Mouse (Mus musculus) granulocyte monocyte progenitor cell, adult 5-6 weeks (primary cell): ENCODE results near the gene Inmt. TPM values are rescaled to one million over a fixed set of nuclear protein-coding genes. Genes with fewer than 3 reads are reported as not detected.

Source experiments
- ATAC-seq: replicated peaks from 2 replicates; pipeline ENCODE4 v1.8.0; 2016; ENCODE audit warnings: mild to moderate bottlenecking, moderate TSS enrichment, inconsistent platforms; ENCODE audit not compliant: poor library complexity, severe bottlenecking
- total RNA-seq, 2 experiments: library from RNA; stranded (forward) in 1 of 2; stranded (reverse) in 1 of 2; fragments of 200-712, 200-1000 nt in 1 of 2; fragments of >200 nt in 1 of 2; fragmentation: Nextera tagmentation in 1 of 2; gene quantifications; 2 replicates each; pipeline ENCODE4 v1.2.3; 2014 to 2017

The Inmt gene
- total RNA-seq, 2 experiments from 2014 or later: not detected

DNA sequence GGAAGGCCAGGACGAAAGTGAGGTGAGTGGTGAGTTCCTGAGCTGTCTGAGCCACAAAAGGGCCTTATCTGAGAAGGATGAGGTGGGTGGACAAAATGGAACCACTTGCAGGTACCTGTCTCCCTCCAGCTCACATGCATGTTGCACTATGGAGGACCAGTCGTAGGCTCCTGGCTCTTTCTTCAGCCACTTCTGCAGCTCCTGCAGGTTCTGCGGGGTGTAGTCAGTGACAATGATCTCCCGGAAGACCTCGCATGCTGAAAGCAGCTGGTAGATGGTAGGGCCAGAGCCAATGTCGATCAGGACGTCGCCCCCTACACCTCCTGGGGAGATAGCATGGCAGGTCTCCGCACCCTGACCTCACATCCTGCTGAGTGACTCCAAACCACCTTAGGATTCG is 1.7 kb downstream of the Inmt start:
- no peak for ATAC-seq

- no peak for ATAC-seq
These were observed 3.2 kb downstream of the Inmt start for GRCm38 (mm10) chr6:55171638-55172037.

GRCm38 (mm10) chr6:55169818-55170217 is 5.0 kb downstream of the Inmt start:
- ATAC-seq: no peak

DNA sequence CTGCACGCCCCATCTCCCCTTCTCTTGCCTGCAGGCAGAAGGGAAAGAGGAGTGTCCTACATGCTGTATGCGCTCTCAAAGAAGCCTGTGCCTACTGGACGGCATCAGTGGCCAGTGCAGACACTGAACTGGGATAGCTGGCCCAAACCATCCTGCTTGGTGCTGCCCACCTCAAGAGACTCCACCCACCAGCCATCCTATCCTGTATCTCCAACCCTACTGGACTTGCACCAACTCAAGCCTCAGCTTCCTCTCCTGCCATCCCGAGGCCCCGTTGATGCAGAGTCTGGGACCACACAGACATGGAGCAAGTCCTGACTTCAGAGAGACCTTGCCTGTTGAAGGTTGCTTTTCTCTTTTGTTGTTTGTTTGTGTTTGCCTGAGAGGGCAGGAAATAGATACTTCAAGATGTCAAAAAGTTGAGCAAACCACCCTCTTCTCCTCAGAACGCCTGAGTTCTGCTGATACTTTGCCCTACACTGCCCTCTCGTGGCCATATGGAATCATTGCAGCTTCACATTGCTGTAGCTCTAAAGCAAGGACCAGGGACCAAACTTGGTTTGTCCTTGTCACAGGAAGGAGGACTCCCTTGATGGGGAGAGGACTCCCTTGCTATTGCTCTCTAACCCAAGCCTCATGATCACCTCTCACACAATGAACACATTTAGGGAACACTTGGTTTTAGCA is 7.9 kb downstream of the Inmt start:
- ATAC-seq: peak; percentile 87

DNA sequence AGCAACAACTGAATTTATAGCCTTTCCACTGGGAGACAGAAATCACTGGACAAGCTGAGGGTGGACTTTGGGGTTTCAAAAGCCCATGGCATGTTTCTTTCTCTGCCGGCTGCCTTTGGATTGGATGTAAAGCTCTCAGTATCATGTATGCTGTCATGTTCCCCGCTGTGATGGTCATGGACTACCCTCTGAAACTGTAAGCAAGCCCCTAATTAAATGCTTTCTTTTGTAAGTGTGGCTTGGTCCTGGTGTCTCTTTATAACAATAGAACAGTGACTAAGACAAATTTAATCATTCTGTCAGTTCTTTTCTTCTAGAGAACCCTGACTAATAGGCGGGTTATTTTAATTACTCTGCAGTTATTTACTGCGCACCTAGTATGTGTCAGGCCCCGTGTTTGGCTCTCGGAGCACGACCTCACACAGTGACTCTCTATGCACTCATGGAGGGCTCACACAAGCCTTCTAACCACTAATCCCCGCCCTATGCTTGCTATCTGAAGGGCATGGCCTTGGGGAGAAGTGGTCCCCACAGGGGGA is 11.7 kb downstream of the Inmt start:
- ATAC-seq: no peak

- no peak for ATAC-seq
These were observed 13.5 kb downstream of the Inmt start for GRCm38 (mm10) chr6:55161311-55161761.

- no peak for ATAC-seq
These were observed 15.6 kb downstream of the Inmt start for GRCm38 (mm10) chr6:55159256-55159655.

DNA sequence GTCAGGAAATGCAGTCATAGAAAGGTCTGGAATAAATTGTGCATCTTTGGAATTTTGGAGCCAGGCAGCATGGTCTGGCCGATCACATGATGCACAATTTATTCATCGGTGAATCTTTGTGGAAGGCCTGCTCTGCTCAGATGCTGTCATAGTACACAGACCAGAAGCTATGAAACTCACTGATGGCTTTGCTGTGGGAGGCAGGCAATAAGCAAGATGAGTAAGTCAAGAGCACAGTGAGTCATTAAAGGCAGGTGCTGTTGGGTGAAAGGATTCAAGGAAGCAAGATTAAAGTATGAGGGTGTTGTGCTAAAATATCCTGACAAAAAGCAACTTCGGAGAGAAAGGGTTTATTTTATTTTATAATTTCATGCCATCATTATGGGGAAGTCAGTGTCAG is 22.6 kb downstream of the Inmt start:
- ATAC-seq: no peak

DNA sequence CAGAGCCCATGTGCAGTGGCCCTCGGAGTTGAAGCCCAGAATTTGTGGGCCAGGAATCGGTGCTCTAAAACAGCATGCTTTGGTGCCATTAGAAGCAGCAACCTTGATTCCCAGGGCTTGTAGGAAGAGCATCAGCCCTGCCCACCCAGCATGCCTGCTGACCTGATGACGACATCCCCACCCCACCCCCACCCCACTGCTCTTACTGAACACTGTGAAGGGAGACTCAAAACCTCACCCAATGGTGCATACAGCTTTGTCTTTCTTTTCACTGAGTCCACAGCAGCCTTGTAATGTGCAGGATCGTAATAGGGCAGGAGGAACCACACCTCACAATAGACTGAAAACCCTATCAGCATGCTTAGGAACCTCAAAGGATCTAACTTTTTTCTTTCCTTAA is 28.7 kb downstream of the Inmt start:
- ATAC-seq: no peak

DNA sequence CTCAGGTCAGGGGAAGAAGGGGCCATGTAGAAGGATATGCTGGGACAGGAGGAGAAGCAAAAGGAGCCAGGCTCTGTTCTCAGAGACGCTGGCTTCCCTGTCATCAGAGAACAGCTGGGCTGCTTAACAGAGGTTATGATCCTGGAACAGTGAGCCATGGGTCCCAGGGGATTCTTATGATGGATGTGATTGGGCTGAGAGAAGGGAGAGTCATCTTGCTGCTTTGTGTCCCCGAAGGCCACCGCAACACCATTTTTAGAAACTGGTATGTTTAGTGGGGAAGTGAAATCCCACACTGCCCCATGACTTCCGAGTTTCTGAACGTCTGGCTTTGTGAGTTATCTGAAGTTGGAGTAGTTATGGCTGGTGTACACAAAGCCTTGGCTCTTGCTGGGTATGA is 29.6 kb downstream of the Inmt start:
- ATAC-seq: 0 out of 2 replicates have a peak, but pooled peaks have one; percentile 17

GRCm38 (mm10) chr6:55138343-55138742 is 36.5 kb downstream of the Inmt start:
- no peak for ATAC-seq

DNA sequence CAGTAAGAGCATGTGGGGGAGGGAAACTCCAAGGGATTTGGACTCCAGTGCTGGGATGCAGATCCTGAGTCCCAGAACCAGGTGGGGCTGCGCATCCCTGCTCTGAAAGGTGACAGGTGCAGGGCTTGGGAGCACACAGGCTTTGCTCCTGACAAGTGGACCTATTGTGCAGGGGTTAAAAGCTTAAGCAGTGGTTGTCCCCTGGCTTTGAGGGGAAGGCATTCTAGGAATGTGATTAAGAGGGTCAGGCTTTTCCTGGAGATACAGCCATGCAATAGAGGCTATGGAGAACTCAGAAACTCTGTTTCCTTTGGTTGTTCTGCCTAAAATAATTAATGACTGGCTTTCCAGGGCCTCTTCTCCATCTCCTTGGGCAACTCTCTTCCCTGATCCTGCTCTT is 41.4 kb downstream of the Inmt start:
- no peak for ATAC-seq

DNA sequence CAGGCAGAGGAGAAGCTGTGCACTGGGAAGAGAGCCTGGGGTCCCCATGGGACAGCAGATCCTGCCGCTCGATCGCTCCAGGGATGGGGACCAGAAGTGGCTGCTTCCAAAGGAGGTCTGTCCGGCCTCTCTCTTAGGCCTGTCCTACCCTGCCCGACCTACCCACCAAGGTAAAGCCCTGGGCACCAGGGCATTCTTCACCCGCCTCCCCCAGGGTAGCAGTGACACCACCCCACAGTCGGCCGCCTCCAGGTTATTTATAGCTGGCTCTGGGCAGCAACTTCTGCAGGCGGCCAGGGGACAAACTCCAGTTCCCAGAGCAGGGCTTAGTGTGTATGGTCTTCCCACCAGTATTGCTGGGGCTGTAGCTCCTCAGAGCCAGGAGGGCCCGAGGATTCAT is 42.0 kb downstream of the Inmt start, which contains the start of gene Crhr2:
TSS of gene Crhr2 (minus strand) at position 223 of the 400 bp plus-strand sequence.
- no peak for ATAC-seq

DNA sequence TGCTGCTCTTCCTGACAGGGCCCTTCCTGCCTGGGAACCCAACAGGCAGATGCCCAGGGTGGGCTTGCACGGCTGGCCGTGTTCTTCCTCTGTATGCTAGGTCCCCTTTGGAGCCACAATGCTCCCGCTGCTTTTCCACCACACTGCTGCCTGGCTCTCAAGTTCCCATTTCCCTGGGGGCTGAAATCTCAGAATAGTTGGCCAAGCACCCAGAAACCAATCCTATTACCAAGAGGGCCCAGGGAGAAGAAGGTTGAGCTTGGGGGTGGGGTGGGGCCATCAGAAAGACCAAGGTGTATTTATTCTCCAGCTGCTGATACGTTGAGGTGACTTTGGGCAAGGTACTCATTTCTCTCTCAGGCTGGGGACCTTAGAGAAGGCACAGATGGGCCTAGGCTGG is 43.5 kb downstream of the Inmt start:
- ATAC-seq: no peak

DNA sequence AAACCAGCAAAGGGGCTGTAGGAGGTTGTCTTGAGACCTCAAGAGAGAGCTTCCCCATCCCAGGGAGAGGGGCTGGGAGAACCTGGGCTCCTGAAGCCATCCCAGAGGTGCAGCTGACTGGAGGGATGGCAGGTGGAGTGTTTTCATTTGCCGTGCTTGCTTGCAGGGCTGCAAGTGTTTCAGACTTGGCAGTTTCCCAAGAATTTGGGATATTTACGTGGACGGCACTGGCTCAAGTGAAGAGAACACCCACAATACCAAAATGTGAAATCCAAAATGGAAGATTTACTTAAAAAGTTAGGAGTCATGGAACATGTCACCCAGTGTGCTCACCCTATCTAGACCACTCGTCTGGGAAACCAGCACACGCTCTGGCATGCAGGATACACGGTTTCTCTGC is 44.2 kb downstream of the Inmt start:
- no peak for ATAC-seq

DNA sequence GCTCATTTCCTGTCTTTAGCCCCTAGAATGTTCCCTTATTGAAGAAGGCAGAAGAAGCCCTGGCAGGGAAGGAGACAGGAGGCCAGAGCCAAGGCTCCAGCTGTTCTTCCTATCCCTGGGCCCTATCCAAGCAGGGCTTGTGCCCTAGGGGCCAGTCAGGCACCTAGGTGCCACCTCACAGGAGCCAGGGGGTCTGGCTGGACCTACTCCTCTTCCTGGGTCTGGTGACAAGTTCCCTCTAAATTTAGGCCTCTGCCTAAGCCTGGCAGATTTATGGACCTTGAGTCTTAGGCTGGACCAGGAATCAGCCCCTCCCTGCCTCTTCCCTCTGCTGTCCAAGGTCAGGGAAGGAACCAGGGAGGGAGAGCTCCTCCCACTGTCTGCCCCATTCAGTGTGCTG is 46.5 kb downstream of the Inmt start:
- no peak for ATAC-seq

DNA sequence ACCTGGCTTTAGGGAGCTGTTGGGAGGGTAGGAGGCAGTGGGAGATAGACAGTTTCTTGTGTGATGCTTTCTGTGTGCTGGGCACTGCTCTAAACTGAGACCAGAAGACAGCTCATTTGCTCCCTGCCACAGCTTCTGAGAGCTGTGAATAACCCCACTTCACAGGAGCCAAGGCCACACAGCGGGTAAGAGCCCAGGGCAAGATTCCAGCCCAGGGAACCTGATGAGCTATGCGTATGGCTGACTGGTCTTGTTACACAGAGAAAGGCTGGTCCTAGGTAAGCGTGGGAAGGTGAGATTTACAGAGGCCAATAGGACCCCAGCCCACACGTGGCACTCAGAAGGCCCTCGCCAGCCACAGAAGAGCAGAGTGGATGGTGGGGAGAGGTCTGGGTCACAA is 48.3 kb downstream of the Inmt start:
- no peak for ATAC-seq

DNA sequence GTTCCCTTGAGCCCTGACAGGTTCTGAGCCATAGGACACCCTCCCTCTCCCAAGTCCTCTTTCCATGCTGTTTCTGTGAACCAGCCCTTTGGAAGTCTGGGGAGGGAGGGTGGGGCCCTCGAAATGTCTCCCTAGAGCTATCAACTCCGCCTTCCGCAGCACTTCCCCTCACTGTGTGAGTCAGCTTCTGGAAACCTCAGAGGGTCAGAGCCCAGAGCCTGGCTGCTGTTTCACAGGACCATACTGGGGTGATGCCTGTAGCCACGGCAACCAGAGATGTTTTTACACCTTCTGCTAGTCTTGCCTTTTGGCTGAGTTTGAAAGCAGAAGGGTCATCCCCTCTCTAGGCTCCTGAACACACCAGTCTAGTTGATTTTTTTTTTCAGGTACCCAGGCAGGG is 51.8 kb downstream of the Inmt start:
- ATAC-seq: peak; percentile 52; the same call in 1 of the 2 replicates
